Mouse (Mus musculus): ENCODE measurements around the gene Olfr523. TPM values are rescaled to one million over a fixed set of nuclear protein-coding genes. Genes with fewer than 3 reads are reported as not detected.

The Olfr523 gene
- total RNA-seq, 1 experiment from 2014 or later: not detected

DNA sequence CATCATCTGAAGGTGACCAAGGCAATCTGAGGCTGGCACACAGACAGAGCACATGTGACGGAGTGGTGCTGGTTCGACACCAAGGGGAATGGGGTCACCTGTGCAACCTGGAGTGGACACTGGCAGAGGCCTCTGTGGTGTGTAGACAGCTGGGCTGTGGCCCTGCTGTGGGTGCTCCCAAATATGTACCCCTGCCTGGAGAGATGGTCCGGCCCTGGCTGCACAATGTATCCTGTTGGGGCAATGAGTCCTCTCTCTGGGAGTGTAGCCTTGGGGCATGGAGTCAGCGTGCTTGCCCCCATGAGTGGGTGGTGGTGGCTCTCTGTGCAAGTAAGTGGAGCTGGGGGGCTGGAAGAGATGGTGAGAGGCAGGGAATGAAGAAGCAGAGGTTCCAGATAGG is 47.4 kb downstream of the Olfr523 start:
- no peak for ATAC-seq (replicated peaks; ENCODE audit: low read depth, poor library complexity, severe bottlenecking)

DNA sequence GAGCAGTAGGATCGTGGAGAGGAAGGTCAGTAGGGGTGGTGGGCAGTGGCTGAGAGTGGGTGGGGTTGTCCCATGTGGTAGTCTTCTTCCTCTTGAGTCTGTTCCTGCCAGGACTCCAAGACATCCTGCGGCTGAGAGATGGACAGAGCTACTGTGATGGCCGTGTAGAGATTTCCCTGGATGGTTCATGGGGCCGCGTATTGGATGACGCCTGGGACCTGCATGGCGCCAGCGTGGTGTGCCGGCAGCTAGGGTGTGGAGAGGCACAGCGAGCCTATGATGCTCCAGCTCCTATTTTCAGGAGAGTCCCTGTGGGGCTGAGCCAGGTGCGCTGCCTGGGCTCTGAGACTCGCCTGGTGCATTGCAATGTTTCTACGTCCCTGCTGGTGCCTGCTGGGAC is 51.2 kb downstream of the Olfr523 start:
- no peak for ATAC-seq (replicated peaks; ENCODE audit: low read depth, poor library complexity, severe bottlenecking)

Other genes with a start within 250 kb of the Olfr523 start
- not detected in 2 replicates for gene Utf1, start 229.4 kb upstream of the Olfr523 start, total RNA-seq (2017)
- gene 6430531B16Rik, start 194.5 kb upstream of the Olfr523 start, total RNA-seq (2017): 0.49 TPM in 1 of 2 replicates, not detected in the other
- gene Adam8, start 180.7 kb upstream of the Olfr523 start, total RNA-seq (2017): 0.34 and 0.46 TPM in 2 replicates
- 21.7 and 23.6 TPM in 2 replicates for gene Zfp511, start 136.8 kb upstream of the Olfr523 start, total RNA-seq (2017)
- gene Tubgcp2, start 136.5 kb upstream of the Olfr523 start, total RNA-seq (2017): 47.4 and 54.2 TPM in 2 replicates
- not detected in 2 replicates for gene Msx3, start 124.1 kb upstream of the Olfr523 start, total RNA-seq (2017)
- gene Caly, start 90.7 kb upstream of the Olfr523 start, total RNA-seq (2017): not detected in 2 replicates
- gene Prap1, start 79.8 kb upstream of the Olfr523 start, total RNA-seq (2017): not detected in 2 replicates
- 2.8 and 6.6 TPM in 2 replicates for gene Fuom, start 70.8 kb upstream of the Olfr523 start, total RNA-seq (2017)
- gene Paox, start 57.4 kb upstream of the Olfr523 start, total RNA-seq (2017): 11.1 and 11.4 TPM in 2 replicates
- 59.3 and 73.0 TPM in 2 replicates for gene Echs1, start 56.7 kb upstream of the Olfr523 start, total RNA-seq (2017)
- gene Mtg1, start 35.7 kb upstream of the Olfr523 start, total RNA-seq (2017): 13.6 and 21.2 TPM in 2 replicates
- not detected in 2 replicates for gene Sprn, start 18.3 kb upstream of the Olfr523 start, total RNA-seq (2017)
- not detected in 2 replicates for gene Olfr522, start 8.5 kb upstream of the Olfr523 start, total RNA-seq (2017)
- not detected in 2 replicates for gene Olfr524, start 32.7 kb downstream of the Olfr523 start, total RNA-seq (2017)
- not detected in 2 replicates for gene Cd163l1, start 45.0 kb downstream of the Olfr523 start, total RNA-seq (2017)
- not detected in 2 replicates for gene 5830411N06Rik, start 74.1 kb downstream of the Olfr523 start, total RNA-seq (2017)
- not detected in 2 replicates for gene Olfr525, start 147.6 kb downstream of the Olfr523 start, total RNA-seq (2017)
- gene Olfr527, start 160.8 kb downstream of the Olfr523 start, total RNA-seq (2017): not detected in 2 replicates
- gene Olfr60, start 188.5 kb downstream of the Olfr523 start, total RNA-seq (2017): not detected in 2 replicates
- gene Olfr530, start 203.1 kb downstream of the Olfr523 start, total RNA-seq (2017): not detected in 2 replicates
- gene Olfr531, start 229.7 kb downstream of the Olfr523 start, total RNA-seq (2017): not detected in 2 replicates
- not detected in 2 replicates for gene Olfr532, start 248.4 kb downstream of the Olfr523 start, total RNA-seq (2017)

All from common myeloid progenitor, adult 5-6 weeks (primary cell).